Mouse (Mus musculus) heart, embryonic 11.5 days (tissue): ENCODE measurements at regions not wholly inside any gene's neighbourhood (a gene's known extent, or its start where the extent isn't known, plus 50 kb on each side); places are given as distances from the start of the nearest gene placed in this dataset.
A peak's percentile ranks its signal among the peaks of the same experiment; 100 is the strongest.
"Not testable (repeated sequence)": the region's sequence is repeated elsewhere in the genome, so short reads cannot be mapped to it uniquely, and the experiment has no call there.

Source experiments
- ATAC-seq: fragments of 200-750 bp; cut with Nextera tagmentation; replicated peaks from 2 replicates; pipeline ENCODE4 v1.8.0; 2017; ENCODE audit warnings: moderate library complexity; ENCODE audit not compliant: insufficient number of reproducible peaks, low FRiP score, low TSS enrichment
- H3K27ac ChIP-seq: fragments of 300-500 bp; sonication (generic); 2 replicates; pipeline ENCODE4 v1.5.1; 2014; ENCODE audit warnings: mild to moderate bottlenecking, low read depth, low read length
- H3K27me3 ChIP-seq: fragments of 300-500 bp; sonication (generic); 2 replicates; pipeline ENCODE4 v1.6.1; 2014; ENCODE audit warnings: mild to moderate bottlenecking, low read length, mixed read lengths; ENCODE audit not compliant: control insufficient read depth, insufficient read depth
- H3K36me3 ChIP-seq: fragments of 300-500 bp; sonication (generic); 2 replicates; pipeline ENCODE4 v1.6.1; 2014; ENCODE audit warnings: mild to moderate bottlenecking, low read length, moderate library complexity, mixed read lengths; ENCODE audit not compliant: control insufficient read depth, insufficient read depth
- H3K4me1 ChIP-seq: fragments of 300-500 bp; sonication (generic); 2 replicates; pipeline ENCODE4 v1.6.1; 2014; ENCODE audit warnings: low read length; ENCODE audit not compliant: control insufficient read depth, insufficient read depth
- H3K4me2 ChIP-seq: fragments of 300-500 bp; sonication (generic); 2 replicates; pipeline ENCODE4 v1.6.1; 2014; ENCODE audit warnings: mild to moderate bottlenecking, moderate library complexity
- H3K4me3 ChIP-seq: fragments of 300-500 bp; sonication (generic); 2 replicates; pipeline ENCODE4 v1.5.1; 2014; ENCODE audit warnings: low read depth, low read length
- H3K9ac ChIP-seq: fragments of 300-500 bp; sonication (generic); 2 replicates; pipeline ENCODE4 v1.6.1; 2014; ENCODE audit warnings: mild to moderate bottlenecking, low read depth, low read length, moderate library complexity
- H3K9me3 ChIP-seq: fragments of 300-500 bp; sonication (generic); replicated peaks from 2 replicates; pipeline ENCODE4 v1.6.1; 2016; ENCODE audit warnings: low read length; ENCODE audit not compliant: control insufficient read depth
- WGBS: fragments of 180-500 bp; shearing (Covaris S2); extraction: QIAGEN DNeasy Blood & Tissue Kit; methylation state at CpG from one replicate; pipeline ENCODE4 v1.1.7; 2014; ENCODE audit not compliant: insufficient replicate concordance; 5-methylcytosine and 5-hydroxymethylcytosine counted together

- not testable (repeated sequence) for H3K9ac ChIP-seq, H3K4me1 ChIP-seq, H3K27me3 ChIP-seq, H3K4me2 ChIP-seq, H3K9me3 ChIP-seq, H3K36me3 ChIP-seq, ATAC-seq, H3K4me3 ChIP-seq, H3K27ac ChIP-seq
- 83% methylated on average over 6 of the region's 6 CpGs for WGBS
Measured at GRCm38 (mm10) chr13:50906431-50906830, 194.2 kb upstream of the Spin1 start.

- H3K4me2 ChIP-seq = no peak overlapping the region
- ATAC-seq = no peak
- WGBS = 76% methylated on average over 1 of the region's 1 CpGs
Measured at GRCm38 (mm10) chr13:50906910-50907309, 193.8 kb upstream of the Spin1 start.

GRCm38 (mm10) chr13:50912776-50913175 is 187.9 kb upstream of the Spin1 start:
- H3K36me3 ChIP-seq, H3K9me3 ChIP-seq, H3K4me2 ChIP-seq, H3K27me3 ChIP-seq, H3K4me3 ChIP-seq, H3K4me1 ChIP-seq, H3K9ac ChIP-seq, H3K27ac ChIP-seq, ATAC-seq: not testable (repeated sequence)
- 56% methylated on average over 2 of the region's 2 CpGs for WGBS

More at GRCm38 (mm10) chr13:50906910-50907309, 193.8 kb upstream of the Spin1 start:
- no peaks in the 10 kb centered on the region for H3K4me1 ChIP-seq
- H3K27me3 ChIP-seq = no peaks in the 10 kb centered on the region
- no peaks in the 10 kb centered on the region for H3K36me3 ChIP-seq
- no peak overlapping the region for H3K4me3 ChIP-seq
- no peak overlapping the region for H3K9ac ChIP-seq
- H3K27ac ChIP-seq = no peak overlapping the region
- H3K9me3 ChIP-seq = no peaks in the 10 kb centered on the region

GRCm38 (mm10) chr13:50934017-50934416 is 166.7 kb upstream of the Spin1 start:
- H3K9ac ChIP-seq, ATAC-seq, H3K27me3 ChIP-seq, H3K27ac ChIP-seq, H3K4me2 ChIP-seq, H3K4me3 ChIP-seq, H3K9me3 ChIP-seq, H3K36me3 ChIP-seq, H3K4me1 ChIP-seq: not testable (repeated sequence)
- 84% methylated on average over 3 of the region's 3 CpGs for WGBS

- Histone ChIP-seq H3K4me3 (no peak overlapping the region), H3K4me1 (no peaks in the 10 kb centered on the region), H3K9ac (no peak overlapping the region), H3K9me3 (no peaks in the 10 kb centered on the region), H3K27ac (no peak overlapping the region), H3K4me2 (no peak overlapping the region), H3K36me3 (no peaks in the 10 kb centered on the region), H3K27me3 (no peaks in the 10 kb centered on the region)
- 65% methylated on average over 3 of the region's 3 CpGs for WGBS
- ATAC-seq = no peak
Measured at GRCm38 (mm10) chr13:50942561-50942960, 158.1 kb upstream of the Spin1 start.

GRCm38 (mm10) chr13:50949545-50950226 is 151.0 kb upstream of the Spin1 start:
- Histone ChIP-seq H3K36me3 (no peaks in the 10 kb centered on the region), H3K4me3 (no peak overlapping the region), H3K9ac (no peak overlapping the region), H3K27ac (no peak overlapping the region), H3K4me2 (no peak overlapping the region), H3K27me3 (no peaks in the 10 kb centered on the region), H3K4me1 (no peaks in the 10 kb centered on the region), H3K9me3 (no peaks in the 10 kb centered on the region)
- WGBS = 34% methylated on average over 6 of the region's 6 CpGs
- ATAC-seq = no peak

GRCm38 (mm10) chr13:50954671-50955070 is 146.0 kb upstream of the Spin1 start:
- H3K36me3 ChIP-seq = no peaks in the 10 kb centered on the region
- WGBS = 82% methylated on average over 6 of the region's 6 CpGs
- ATAC-seq = no peak

GRCm38 (mm10) chr13:50958051-50958883 is 142.4 kb upstream of the Spin1 start:
- Histone ChIP-seq H3K9ac (0 out of 2 replicates have a peak overlapping the region, but pooled peaks have one; percentile 13), H3K27me3 (no peaks in the 10 kb centered on the region)

More at GRCm38 (mm10) chr13:50954671-50955070, 146.0 kb upstream of the Spin1 start:
- H3K9ac ChIP-seq = no peak overlapping the region
- H3K9me3 ChIP-seq = no peaks in the 10 kb centered on the region
- H3K4me1 ChIP-seq = no peaks in the 10 kb centered on the region
- no peak overlapping the region for H3K4me3 ChIP-seq
- no peak overlapping the region for H3K4me2 ChIP-seq
- H3K27me3 ChIP-seq = no peaks in the 10 kb centered on the region
- H3K27ac ChIP-seq = no peak overlapping the region

More at GRCm38 (mm10) chr13:50958051-50958883, 142.4 kb upstream of the Spin1 start:
- no peaks in the 10 kb centered on the region for H3K9me3 ChIP-seq
- H3K4me1 ChIP-seq = no peaks in the 10 kb centered on the region
- WGBS = 33% methylated on average over 20 of the region's 20 CpGs
- ATAC-seq = no peak; the same call in 1 of the 2 replicates
- H3K27ac ChIP-seq = no peak overlapping the region
- no peak overlapping the region for H3K4me3 ChIP-seq
- no peaks in the 10 kb centered on the region for H3K36me3 ChIP-seq
- H3K4me2 ChIP-seq = peak overlapping the region; percentile 59
